Mouse (Mus musculus) heart, embryonic 15.5 days (tissue): ENCODE measurements around the gene F5. TPM values are rescaled to one million over a fixed set of nuclear protein-coding genes. Genes with fewer than 3 reads are reported as not detected.

Experiments used
- ATAC-seq: fragments of 200-750 bp; cut with Nextera tagmentation; replicated peaks from 2 replicates; pipeline ENCODE4 v1.8.0; 2017; ENCODE audit warnings: low read depth, moderate TSS enrichment; ENCODE audit not compliant: insufficient number of reproducible peaks, insufficient read depth, low FRiP score
- H3K27ac ChIP-seq: fragments of 300-500 bp; sonication (generic); 2 replicates; pipeline ENCODE4 v1.5.1; 2015; ENCODE audit warnings: mild to moderate bottlenecking, inconsistent platforms
- H3K27me3 ChIP-seq: fragments of 300-500 bp; sonication (generic); 2 replicates; pipeline ENCODE4 v1.6.1; 2015; ENCODE audit warnings: inconsistent platforms
- H3K36me3 ChIP-seq: fragments of 300-500 bp; sonication (generic); 2 replicates; pipeline ENCODE4 v1.6.1; 2015; ENCODE audit warnings: mild to moderate bottlenecking, inconsistent platforms
- H3K4me1 ChIP-seq: fragments of 300-500 bp; sonication (generic); replicated peaks from 2 replicates; pipeline ENCODE4 v1.6.1; 2015; ENCODE audit warnings: inconsistent platforms
- H3K4me2 ChIP-seq: fragments of 300-500 bp; sonication (generic); 2 replicates; pipeline ENCODE4 v1.6.1; 2015; ENCODE audit warnings: inconsistent platforms, mild to moderate bottlenecking, moderate library complexity
- H3K4me3 ChIP-seq: fragments of 300-500 bp; sonication (generic); 2 replicates; pipeline ENCODE4 v1.5.1; 2015; ENCODE audit warnings: mild to moderate bottlenecking, inconsistent platforms
- H3K9ac ChIP-seq: fragments of 300-500 bp; sonication (generic); 2 replicates; pipeline ENCODE4 v1.6.1; 2015; ENCODE audit warnings: mild to moderate bottlenecking, inconsistent platforms
- H3K9me3 ChIP-seq: fragments of 300-500 bp; sonication (generic); replicated peaks from 2 replicates; pipeline ENCODE4 v1.6.1; 2016; ENCODE audit warnings: inconsistent platforms
- WGBS: fragments of 180-500 bp; shearing (Covaris S2); methylation state at CpG from one replicate; pipeline ENCODE4 v1.1.7; 2015; ENCODE audit warnings: mixed read lengths; 5-methylcytosine and 5-hydroxymethylcytosine counted together
- polyA plus RNA-seq: library from polyadenylated mRNA; unstranded; fragments of >200 nt; fragmentation: Nextera tagmentation; extraction: Ambion mirVana; gene quantifications from 2 replicates; pipeline ENCODE4 v1.2.1, GENCODE M21; 2015

F5 gene
- 0.31 and 0.34 TPM in 2 replicates for polyA plus RNA-seq

GRCm38 (mm10) chr1:164151387-164152088 is at the start of gene F5:
TSS of gene F5 (plus strand) at chr1:164151838.
- Histone ChIP-seq H3K9me3 (no peaks in the 10 kb centered on the region), H3K9ac (no peak within 1 kb of the TSS), H3K27ac (no peak within 1 kb of the TSS), H3K4me2 (peak within 1 kb of the TSS; percentile 53), H3K27me3 (0 out of 2 replicates have a peak, but pooled peaks cover 3% of the 10 kb centered on the region), H3K36me3 (no peaks in the 10 kb centered on the region), H3K4me3 (no peak within 1 kb of the TSS), H3K4me1 (peaks cover 5% of the 10 kb centered on the region)
- WGBS, result 8% methylated on average over 16 of the region's 16 CpGs
- ATAC-seq, result no peak

- Histone ChIP-seq H3K9ac (no peak overlapping the region), H3K4me1 (no peaks in the 10 kb centered on the region), H3K27ac (no peak overlapping the region), H3K4me2 (no peak overlapping the region), H3K27me3 (no peaks in the 10 kb centered on the region), H3K9me3 (no peaks in the 10 kb centered on the region), H3K36me3 (no peaks in the 10 kb centered on the region), H3K4me3 (no peak overlapping the region)
- no peak for ATAC-seq
- WGBS, result 61% methylated on average over 2 of the region's 2 CpGs
These were observed 41.9 kb upstream of the F5 start for GRCm38 (mm10) chr1:164109763-164110162.

- no peak overlapping the region for H3K9ac ChIP-seq
- H3K27me3 ChIP-seq, result no peaks in the 10 kb centered on the region
- 94% methylated on average over 9 of the region's 9 CpGs for WGBS
- H3K36me3 ChIP-seq, result no peaks in the 10 kb centered on the region
- H3K4me2 ChIP-seq, result no peak overlapping the region
- H3K4me1 ChIP-seq, result no peaks in the 10 kb centered on the region
- H3K27ac ChIP-seq, result no peak overlapping the region
- no peak overlapping the region for H3K4me3 ChIP-seq
- ATAC-seq, result no peak
- no peaks in the 10 kb centered on the region for H3K9me3 ChIP-seq
These were observed 40.9 kb upstream of the F5 start for GRCm38 (mm10) chr1:164110591-164111329.

GRCm38 (mm10) chr1:164114280-164114679 is 37.4 kb upstream of the F5 start:
- Histone ChIP-seq H3K27me3 (no peaks in the 10 kb centered on the region), H3K36me3 (no peaks in the 10 kb centered on the region), H3K9ac (no peak overlapping the region), H3K4me1 (no peaks in the 10 kb centered on the region), H3K27ac (no peak overlapping the region), H3K4me3 (no peak overlapping the region), H3K4me2 (no peak overlapping the region), H3K9me3 (no peaks in the 10 kb centered on the region)
- ATAC-seq, result no peak
- WGBS, result 70% methylated on average over 5 of the region's 5 CpGs

- no peaks in the 10 kb centered on the region for H3K36me3 ChIP-seq
- H3K4me1 ChIP-seq, result no peaks in the 10 kb centered on the region
- no peaks in the 10 kb centered on the region for H3K9me3 ChIP-seq
- H3K9ac ChIP-seq, result no peak within 1 kb of the TSS
- H3K4me2 ChIP-seq, result no peak within 1 kb of the TSS
- no peaks in the 10 kb centered on the region for H3K27me3 ChIP-seq
- no peak within 1 kb of the TSS for H3K27ac ChIP-seq
- 46% methylated on average over 8 of the region's 8 CpGs for WGBS
- ATAC-seq, result no peak
- no peak within 1 kb of the TSS for H3K4me3 ChIP-seq
These were observed 36.6 kb upstream of the F5 start, which contains the start of gene Selp for GRCm38 (mm10) chr1:164114947-164115493. TSS of gene Selp (plus strand) at chr1:164115264.

GRCm38 (mm10) chr1:164115647-164116046 is 36.0 kb upstream of the F5 start:
- WGBS, result 74% methylated on average over 6 of the region's 6 CpGs
- no peaks in the 10 kb centered on the region for H3K9me3 ChIP-seq
- no peaks in the 10 kb centered on the region for H3K27me3 ChIP-seq
- no peaks in the 10 kb centered on the region for H3K4me1 ChIP-seq
- H3K36me3 ChIP-seq, result no peaks in the 10 kb centered on the region
- H3K9ac ChIP-seq, result no peak overlapping the region
- H3K4me2 ChIP-seq, result no peak overlapping the region
- no peak overlapping the region for H3K27ac ChIP-seq
- no peak overlapping the region for H3K4me3 ChIP-seq
- ATAC-seq, result no peak

GRCm38 (mm10) chr1:164117869-164118268 is 33.8 kb upstream of the F5 start:
- Histone ChIP-seq H3K9ac (no peak overlapping the region), H3K4me2 (no peak overlapping the region), H3K9me3 (no peaks in the 10 kb centered on the region), H3K27me3 (no peaks in the 10 kb centered on the region), H3K36me3 (no peaks in the 10 kb centered on the region), H3K4me1 (no peaks in the 10 kb centered on the region), H3K27ac (no peak overlapping the region), H3K4me3 (no peak overlapping the region)
- 84% methylated on average over 6 of the region's 6 CpGs for WGBS
- ATAC-seq, result no peak

- ATAC-seq, result no peak
- Histone ChIP-seq H3K4me3 (no peak overlapping the region), H3K9me3 (no peaks in the 10 kb centered on the region), H3K4me2 (no peak overlapping the region), H3K27me3 (no peaks in the 10 kb centered on the region), H3K4me1 (no peaks in the 10 kb centered on the region), H3K36me3 (no peaks in the 10 kb centered on the region), H3K27ac (no peak overlapping the region), H3K9ac (no peak overlapping the region)
- 44% methylated on average over 3 of the region's 3 CpGs for WGBS
These were observed 31.5 kb upstream of the F5 start for GRCm38 (mm10) chr1:164119892-164120776.

GRCm38 (mm10) chr1:164120777-164121158 is 30.9 kb upstream of the F5 start:
- Histone ChIP-seq H3K27me3 (no peaks in the 10 kb centered on the region), H3K4me3 (no peak overlapping the region), H3K9me3 (no peaks in the 10 kb centered on the region), H3K4me2 (no peak overlapping the region), H3K4me1 (no peaks in the 10 kb centered on the region), H3K36me3 (no peaks in the 10 kb centered on the region), H3K27ac (no peak overlapping the region), H3K9ac (no peak overlapping the region)
- 66% methylated on average over 3 of the region's 3 CpGs for WGBS
- no peak for ATAC-seq

GRCm38 (mm10) chr1:164123836-164124235 is 27.8 kb upstream of the F5 start:
- WGBS, result 49% methylated on average over 3 of the region's 3 CpGs
- Histone ChIP-seq H3K4me1 (no peaks in the 10 kb centered on the region), H3K4me3 (no peak overlapping the region), H3K27me3 (no peaks in the 10 kb centered on the region), H3K27ac (no peak overlapping the region), H3K4me2 (no peak overlapping the region), H3K9me3 (no peaks in the 10 kb centered on the region), H3K36me3 (no peaks in the 10 kb centered on the region), H3K9ac (no peak overlapping the region)
- no peak for ATAC-seq

GRCm38 (mm10) chr1:164130013-164130412 is 21.6 kb upstream of the F5 start:
- ATAC-seq, result no peak

More at GRCm38 (mm10) chr1:164130013-164130412, 21.6 kb upstream of the F5 start:
- Histone ChIP-seq H3K4me2 (no peak overlapping the region), H3K27me3 (no peaks in the 10 kb centered on the region), H3K9me3 (no peaks in the 10 kb centered on the region), H3K4me3 (no peak overlapping the region), H3K9ac (no peak overlapping the region), H3K36me3 (no peaks in the 10 kb centered on the region), H3K27ac (no peak overlapping the region), H3K4me1 (no peaks in the 10 kb centered on the region)
- 68% methylated on average over 3 of the region's 3 CpGs for WGBS
